Mouse (Mus musculus) activated CD4-positive, CD25-positive, alpha-beta regulatory T cell, adult 4 months (primary cell): ENCODE measurements at regions not wholly inside any gene's neighbourhood (a gene's known extent, or its start where the extent isn't known, plus 50 kb on each side); places are given as distances from the start of the nearest gene placed in this dataset.

ENCODE experiments used
- ATAC-seq: one replicate; pipeline ENCODE4 v1.8.0; 2017

DNA sequence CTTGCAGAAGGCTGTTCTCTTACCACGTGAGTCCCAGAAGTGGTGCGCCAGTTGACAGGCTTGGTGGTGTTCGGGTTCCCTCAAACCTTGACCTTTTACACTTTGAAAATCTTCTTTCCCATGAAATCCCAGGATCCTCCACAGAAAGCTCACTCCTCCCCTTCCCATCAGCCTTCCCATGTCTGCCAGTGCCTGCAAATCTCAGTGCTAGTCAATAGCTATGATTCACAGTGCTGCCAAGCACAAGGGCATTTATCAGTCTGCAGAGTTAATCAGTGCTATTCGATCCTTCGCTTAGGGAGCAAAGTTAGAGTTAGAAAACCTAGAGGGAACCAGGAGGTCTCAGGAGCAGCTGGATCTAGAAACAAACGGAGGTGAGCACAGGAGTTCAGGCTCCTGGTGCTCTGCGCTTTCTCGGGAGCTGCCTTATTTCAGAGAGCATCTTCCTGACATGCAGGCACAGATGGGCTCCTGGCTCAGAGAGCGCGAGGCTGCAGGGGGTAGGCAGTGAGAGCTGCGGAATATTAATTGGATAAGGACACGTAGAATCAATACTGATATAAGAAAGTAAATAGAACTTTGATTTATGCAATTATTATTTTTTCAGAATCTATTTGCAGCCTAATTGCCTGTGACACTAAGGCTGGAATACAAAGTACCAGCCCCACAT, 190.0 kb upstream of the Tgfbr2 start:
- no peak for ATAC-seq

DNA sequence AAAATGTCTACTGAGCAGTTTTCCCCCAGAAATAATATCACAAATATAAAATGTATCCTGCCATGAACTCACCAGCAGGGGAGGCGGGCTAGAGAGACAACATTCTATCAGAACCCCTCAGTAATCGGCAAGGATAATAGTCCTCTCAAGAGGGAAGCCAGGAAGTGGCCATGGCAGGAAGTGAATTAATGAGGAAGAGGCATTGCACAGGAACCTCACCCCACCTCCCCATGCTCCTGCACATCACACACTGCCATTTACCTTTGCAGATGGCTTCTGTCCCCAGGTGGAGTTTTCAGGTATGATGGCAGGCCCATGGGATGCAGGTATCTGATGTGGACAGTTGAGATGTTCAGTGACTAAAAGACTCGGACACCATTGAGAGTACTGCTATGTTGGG, 185.9 kb upstream of the Tgfbr2 start:
- no peak for ATAC-seq

DNA sequence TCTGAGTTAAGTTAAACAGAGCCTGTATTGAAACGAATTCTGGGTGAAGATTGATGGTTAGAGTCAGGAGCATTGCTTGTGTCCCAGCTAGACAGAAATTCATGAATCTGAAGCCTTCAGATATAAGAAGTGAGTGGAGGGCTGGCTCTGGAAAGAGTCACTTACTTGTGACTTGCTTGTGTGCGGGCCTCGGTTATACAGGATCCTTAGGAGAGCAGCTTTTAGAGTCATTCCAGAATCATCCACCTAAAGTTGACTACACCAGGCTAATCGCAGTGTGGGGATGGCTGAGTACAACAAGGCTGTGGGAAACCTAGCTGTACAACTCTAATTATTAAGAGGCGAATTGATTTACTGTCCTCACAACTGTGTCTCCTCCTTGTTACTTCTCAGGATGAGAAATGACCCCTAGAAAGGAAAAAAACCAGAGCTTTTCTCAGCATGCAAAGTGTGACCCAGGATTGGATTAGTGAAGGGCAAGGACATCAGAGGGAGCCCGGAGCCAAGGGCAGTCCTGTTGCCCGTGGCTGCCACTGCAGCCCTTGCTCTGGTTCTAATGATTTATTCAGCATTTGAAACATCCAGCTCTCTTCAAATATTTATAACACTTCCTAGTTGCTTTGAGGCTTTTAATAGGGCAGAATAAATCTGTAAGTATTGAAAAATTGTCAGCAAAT, 179.0 kb upstream of the Tgfbr2 start:
- no peak for ATAC-seq

DNA sequence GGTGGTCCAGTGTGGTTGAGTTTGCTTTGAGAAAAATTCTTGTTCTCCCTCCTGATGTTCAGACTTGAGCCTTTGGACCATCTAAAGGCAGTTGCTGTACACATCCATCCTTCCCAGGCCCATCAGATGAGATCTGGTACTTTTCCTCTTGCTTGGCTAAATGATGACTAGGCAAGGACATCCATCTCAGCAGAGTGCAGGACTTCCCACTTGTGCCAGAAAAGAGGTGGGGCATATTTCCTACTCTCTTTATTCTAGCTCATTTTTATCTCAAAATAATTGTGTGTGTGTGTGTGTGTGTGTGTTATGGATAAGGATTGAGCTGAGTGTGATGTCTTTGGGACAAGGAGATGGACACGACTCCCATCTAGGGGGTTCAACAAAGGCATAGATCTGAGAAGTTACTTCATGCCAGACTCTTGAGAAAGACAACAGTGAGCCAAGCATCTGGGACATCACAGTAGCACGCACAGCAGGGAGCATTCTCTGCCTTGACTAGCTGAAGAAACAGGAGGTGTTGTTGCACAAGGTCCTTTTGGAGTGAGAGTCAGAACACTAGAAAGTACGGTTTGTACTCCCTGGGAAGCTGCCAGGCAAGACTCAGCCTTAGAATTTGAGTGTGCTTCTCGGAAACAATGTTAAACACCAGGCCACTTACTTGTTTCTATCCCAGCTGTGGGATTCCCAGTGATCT, 177.8 kb upstream of the Tgfbr2 start:
- no peak for ATAC-seq

DNA sequence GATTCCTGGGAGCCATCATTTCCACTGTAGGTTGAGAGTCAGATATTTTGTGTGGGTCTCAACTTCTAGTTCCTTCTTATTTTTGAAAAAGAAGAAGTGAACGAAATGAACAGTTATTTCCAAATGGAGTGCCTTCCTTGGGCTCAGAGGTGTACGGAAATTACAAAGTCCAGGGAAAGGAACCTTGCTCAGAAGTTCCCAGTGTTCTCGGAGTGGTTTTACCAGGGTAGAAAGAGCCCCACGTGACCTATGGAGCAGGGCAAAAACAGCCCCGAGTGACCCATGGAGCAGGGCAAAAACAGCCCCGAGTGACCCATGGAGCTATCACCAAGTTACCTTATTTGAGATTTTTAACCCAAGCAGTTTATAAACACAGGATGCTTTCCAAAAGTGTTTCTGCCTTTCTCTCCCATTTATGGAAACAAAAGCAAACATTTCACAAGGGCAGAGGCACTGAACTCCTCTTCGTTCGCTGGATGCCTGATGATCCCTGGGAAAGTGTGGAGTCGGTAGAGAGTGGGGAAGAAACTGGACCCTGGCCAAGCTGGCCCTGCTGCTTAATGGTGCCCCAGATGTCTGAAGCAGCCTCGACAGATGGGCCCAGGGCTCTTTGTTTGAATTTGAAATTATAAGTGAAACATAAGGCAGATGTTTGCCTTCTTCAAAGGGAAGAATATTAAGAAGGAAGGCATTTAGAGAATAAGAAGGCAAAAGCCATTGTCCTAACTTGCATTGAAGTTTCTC, 175.8 kb upstream of the Tgfbr2 start:
- ATAC-seq, result no peak

DNA sequence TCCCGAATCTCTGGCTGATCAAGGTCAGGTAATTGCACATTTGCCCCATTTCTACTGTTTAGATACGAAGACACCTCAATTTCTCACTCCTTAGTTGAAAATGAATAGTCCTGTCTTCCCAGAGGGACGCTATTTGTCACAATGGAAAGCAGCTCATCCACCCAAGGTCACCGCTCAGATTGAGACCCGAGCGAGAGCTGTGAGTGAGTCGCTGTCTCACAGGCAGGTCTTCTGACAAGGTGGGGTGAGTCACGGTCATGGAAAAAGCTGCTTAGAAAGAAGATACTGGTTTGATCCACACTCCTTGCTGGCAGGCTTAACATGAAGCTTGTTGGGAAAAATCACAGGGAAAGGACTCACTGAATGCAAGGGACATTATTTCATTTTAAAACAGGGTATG, 171.9 kb upstream of the Tgfbr2 start:
- no peak for ATAC-seq

DNA sequence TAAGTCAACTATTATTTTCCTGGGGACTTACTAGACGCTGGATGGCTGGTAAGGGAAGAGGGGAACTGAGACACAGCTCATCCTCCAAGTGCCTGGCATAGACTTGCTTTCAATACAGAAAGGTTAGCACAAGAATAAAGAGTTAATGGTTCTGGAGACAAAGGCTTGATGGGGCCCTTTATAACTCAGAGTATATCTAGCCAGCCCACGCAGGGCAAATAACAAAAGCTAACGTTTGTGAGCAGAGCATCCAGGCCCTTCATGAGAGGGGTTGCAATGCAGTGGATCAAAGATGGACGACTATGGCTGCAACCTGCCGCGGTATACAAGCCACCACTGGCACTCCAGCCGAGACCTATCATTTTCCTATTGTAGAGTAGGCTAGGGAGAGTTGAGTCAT, 171.3 kb upstream of the Tgfbr2 start:
- no peak for ATAC-seq

DNA sequence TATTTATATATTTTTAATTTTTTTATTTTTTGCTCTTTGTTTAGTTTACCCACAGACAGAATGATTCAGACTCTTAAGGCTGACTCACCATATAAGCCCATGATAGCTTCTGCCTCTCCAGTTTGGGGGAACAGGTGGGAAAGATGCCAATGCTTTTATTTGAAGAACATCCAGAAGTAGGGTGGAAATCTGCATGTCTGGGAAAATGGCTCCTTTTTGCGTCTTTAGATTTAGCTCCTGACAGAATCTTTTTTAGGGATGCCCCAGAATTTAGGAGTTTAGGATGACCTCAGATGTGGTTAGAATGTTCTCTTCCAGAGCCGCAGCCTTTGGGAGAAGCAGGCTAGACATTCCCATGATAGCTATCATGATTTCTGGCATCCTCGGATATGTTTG, 167.9 kb upstream of the Tgfbr2 start:
- no peak for ATAC-seq

DNA sequence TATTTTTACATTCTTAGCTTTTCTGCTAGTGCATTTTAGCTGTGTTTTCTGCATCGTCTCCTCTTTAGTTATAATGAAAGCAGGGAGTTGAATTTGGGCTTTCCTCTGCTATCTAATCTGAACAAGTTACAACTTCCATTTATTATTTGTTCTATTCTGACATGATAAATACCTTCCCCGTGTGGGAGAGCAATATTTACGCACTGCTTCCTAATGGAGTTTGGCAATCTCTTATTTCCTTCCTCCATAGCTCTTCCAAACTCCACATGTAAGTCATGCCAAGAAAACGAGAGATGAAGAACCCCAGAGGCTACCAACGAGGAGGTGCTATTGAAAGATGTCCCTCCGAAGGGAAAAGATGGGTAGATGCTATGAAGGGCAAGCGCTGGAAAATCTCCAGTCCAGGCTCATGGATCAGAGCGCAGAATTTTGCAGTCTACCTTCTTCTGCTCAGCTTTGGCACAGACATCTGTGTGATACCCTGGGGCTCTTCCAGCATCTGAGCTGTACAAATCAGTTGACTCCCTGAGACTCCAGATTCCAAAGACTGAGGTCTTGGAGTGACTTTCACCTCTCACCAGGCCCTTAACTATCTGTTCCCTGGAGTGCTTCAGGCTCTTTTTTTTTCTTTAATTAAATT, 167.4 kb upstream of the Tgfbr2 start:
- no peak for ATAC-seq

DNA sequence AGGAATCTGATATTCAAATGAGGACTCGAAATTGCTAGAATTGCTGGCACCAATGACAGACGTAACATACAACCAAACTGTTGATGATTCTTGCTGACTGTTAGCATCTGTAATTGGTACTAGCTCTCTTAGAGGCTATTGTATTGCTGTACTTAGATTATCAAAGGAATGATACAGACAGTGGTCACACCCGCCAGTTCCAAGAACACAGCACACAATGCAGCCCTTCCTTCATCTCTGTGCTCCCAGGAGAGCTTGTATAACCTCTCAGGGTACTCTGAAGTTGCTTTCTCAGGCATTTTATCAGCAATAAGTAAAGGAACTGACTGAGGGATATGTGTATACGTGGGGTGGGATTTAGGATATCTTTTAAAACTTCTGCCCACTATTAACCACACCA, 166.8 kb upstream of the Tgfbr2 start:
- no peak for ATAC-seq

DNA sequence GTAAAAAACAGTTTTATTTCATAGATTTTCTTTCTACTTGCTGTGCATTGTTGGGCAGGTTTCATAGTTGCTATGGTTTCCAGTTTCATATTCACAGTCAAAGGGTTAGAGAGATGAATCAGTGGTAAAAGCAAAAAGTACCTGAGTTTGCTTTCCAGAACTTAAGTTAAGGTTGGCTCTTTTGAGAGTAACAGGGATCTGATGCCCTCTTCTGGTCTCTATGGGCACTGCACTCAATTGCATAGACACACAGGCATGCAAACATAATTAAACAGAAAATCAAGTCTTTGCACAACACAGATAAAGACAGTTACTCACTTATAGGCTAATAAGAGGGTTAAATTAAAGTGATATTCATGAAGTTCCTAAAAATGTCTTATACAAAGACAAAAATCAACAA, 165.8 kb upstream of the Tgfbr2 start:
- ATAC-seq, result peak; percentile 5

DNA sequence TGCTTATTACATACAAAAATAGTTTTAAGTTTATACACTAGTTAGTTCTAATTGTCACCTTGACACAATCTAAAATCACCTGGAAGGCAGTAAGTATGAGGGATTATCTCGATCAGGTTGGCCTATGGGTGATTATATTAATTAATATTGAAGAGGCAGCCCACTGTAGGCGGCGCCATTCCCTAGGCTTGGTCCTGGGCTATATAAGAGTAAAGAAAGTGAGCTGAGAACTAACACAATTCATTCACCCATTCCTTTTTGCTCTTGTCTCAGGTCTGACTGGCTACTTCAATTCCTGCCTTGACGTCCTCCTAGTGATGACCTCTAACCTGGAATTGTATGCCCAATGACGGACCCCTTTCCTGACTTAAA, 163.6 kb upstream of the Tgfbr2 start:
- no peak for ATAC-seq

DNA sequence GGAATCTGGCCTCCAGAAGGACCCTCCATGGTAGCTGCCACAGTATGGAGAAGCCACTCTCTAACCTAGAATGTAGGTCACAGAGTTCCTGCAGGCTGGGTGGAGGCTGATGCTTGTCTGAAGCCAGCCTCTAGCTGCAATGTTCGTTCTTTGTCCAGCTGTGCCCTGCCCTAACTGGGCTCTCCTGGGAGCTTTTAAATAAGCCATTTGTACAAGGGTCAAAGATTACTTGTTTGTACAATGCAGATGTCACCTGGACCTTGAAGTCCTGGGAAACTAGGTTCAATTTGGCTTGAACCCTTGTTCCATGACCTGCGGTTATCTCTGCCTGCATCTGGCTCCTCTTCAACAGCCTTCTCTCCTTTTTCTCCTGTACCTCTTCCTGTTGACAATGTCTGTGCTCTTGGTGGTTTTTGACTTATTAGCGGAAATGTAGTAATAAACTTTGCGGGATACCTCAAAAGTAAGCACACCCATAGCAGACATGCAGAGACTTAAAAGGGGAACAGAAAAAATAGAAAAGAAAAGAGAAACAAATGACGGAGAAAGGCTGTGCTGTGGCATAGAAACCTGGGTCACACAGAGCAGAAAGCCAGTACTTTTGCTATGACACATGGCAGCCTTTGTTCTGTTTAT, 163.1 kb upstream of the Tgfbr2 start:
- peak; percentile 87 for ATAC-seq

DNA sequence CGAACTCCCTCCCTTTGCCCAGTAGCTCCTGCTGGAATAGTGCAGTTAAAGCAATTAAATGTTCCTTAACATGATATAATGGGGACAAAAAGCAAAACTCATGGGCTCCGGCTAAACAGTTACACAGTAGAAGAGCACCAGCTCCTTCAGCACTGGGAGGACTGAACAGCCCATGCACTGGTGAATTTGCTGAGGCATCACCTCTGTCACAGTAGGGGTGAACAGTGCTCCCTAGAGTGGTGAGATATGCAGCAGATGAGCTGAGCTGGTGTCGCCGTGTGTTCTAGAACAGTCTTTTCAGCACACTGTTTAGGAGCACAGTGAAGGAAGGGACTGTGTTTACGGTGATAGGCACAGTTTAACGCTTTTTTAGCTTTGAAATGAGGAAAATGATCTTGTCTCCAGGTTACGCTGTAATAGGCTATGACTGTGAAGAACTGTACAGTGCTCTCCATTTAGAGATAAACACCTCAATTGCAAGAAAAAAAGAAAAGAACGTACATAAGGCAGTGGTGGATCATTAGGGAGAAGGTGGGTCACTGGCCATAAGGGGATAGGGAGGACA, 162.4 kb upstream of the Tgfbr2 start:
- no peak for ATAC-seq

DNA sequence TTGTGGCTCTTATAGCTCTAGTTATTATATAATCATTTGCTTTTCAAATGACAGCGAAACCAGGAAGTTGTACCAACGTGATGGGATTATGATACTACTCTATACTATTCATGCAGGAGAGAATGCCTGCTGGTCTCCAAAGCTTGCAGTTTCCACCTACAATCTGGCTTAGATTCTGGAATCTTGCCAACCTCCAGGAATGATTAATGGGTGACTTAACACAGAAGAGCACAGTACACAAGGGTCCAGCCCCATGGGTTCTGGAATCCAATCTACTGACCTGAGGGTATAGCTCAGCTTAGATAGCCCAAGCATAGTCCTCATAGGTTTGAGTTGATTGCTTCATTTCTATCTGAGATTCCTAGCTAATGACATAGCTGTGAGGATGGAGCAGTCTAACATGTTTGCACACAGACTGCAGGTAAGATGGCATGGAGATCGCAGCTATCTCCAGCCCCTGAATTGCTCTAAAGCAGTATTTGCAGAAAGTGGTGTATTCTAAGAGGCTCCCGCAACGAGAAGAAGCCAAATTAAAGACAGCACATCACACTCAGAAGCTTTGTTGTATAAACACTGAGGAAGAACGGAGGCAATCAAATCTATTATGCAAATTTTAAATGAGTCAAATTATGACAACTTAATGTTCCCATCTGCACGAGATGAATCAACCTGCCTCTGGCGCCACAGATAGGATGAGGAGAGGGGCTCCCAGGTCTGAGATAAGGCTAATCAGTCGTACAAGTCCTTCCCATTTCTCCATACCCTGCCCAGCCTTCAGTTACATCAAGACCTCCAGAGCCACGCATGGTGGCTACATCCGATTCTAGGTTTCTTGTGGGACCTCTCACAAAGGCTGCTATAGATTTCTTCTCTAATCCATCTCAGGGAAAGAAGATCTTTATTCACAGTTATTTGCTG, 160.7 kb upstream of the Tgfbr2 start:
- ATAC-seq, result no peak

DNA sequence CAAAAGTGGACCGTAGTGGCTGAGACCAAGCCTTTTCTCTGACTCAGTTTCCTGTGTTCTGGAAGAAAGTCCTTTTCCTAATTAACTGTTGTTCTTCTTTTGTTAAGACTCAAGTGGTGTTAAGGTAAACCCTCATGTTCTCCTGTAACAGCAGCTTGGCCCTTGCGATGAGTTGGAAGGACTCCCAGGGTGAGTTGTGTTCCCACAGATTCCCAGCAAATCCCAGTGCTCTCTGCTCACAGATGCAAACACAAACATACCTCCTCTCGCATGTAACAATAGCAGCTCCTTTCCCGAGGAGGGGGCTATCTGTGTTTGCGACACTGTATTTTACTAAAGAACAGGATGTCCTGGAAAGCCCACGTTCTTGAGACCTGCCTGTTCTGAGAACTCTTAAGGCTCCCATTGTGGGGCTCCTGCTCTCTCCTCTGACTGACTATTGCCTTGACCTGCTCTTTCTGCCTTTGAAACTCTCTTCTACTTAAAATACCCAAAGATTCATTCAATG, 158.8 kb upstream of the Tgfbr2 start:
- ATAC-seq, result no peak

DNA sequence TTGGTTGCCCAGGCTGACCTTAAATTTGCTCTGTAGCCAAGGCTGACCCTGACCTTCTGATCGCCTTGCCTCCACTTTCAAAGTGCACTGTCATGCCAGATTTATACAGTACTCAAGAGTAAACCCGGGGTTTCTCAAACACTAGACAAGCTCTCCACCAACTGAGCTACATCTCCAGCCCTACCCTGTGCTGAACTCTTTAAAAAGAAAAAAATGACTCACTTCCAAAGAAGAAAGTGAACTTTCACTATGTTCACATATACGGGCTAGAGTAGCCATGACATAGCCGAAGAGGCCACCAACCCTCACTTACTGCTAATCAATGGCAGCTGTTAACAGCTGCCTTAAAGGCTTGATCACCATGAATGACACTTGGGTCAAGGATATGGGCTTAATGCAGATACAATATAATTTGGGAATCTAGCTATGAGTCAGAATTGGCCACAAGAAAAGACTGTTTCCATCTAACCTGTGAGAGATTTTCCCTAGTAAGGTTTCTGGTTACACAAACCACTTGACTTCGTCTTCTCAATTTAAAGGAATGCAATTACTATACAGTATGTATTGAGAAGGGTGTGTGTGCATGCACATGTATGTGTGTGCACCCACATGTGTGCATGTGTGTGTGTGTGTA, 157.4 kb upstream of the Tgfbr2 start:
- ATAC-seq, result no peak

DNA sequence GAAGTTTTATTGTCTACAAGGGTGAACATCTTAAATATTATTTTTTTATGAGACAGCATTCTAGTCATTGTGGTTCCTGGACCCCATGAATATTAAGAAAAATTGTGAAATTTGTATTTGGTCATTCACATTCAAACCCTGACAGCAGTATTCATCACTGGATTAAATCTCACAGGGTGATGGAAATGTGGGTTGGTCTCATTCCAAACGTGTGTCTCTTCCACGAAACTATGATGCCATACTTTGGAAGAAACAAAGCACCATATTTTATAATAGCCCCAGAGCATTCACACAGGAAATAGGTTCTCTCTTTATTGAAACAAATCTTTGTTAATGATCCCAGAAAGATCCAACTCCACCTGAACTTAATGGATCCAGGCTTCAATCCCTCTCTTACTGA, 156.2 kb upstream of the Tgfbr2 start:
- ATAC-seq, result no peak

DNA sequence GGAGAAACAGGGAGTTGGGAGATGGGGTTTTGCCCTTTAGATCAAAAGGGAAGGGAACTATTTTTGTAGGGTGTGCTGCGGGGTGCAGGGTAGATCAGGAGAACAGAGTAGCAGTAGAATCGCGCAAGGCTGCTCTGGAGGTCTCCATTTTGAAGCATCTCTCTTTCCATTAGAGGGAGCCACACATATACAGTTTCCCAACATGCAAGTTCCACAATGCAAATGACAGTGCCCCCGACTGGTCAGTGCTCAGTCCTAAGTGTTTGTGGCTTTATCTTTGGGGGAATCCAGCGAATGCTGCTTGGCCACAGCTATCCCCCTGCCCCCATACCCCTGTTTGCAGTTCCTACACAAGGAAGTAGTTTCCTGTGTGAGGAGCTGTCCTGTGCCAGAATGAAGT, 155.6 kb upstream of the Tgfbr2 start:
- no peak for ATAC-seq

DNA sequence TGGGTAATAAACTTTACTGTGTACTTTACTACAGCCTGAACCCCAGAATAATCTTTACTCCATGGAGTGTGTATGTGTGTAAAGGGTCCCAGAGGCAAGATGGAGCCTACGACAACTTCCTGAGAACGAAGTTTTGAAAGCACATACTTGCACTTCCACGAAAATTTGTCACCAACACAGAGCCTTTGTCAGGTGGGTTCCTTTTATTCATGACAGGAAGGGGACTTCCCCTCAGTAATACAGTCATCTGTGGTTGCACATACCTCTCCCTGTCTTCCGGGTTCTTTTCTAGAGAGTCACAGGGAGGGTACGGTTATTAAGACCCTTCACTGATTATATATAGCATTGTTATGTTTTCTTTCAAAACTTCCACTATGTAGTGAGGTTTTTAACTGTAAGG, 154.0 kb upstream of the Tgfbr2 start:
- peak; percentile 99 for ATAC-seq
